Mouse (Mus musculus): ENCODE data around the gene Copb1. TPM values are rescaled to one million over a fixed set of nuclear protein-coding genes. Genes with fewer than 3 reads are reported as not detected.

Copb1 gene
- total and polyA plus RNA-seq, 3 experiments: 50.1 to 405 (median 61.3) TPM

DNA sequence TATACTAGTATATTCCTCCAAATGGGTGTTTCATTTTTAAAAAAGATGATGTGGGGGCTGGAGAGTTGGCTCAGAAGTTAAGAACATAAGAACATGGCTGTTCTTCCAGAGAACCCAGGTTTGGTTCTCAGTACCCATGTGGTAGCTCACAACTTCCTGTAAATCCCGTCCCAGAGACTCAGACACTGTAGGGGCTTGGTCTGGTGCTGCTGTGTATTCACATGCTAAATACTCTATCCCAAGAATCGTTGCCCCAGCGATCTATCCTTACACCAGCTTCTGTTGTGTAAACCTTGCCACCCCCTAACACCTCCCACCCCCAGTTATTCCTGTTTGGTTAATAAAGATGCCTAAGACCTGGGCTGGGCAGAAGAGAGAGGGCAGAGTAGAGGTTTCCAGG, 61.9 kb downstream of the Copb1 start:
- Histone ChIP-seq H3K4me1 (ENCODE audit: control insufficient read depth in 1 of 2, insufficient read depth in 2 of 2, low read length in 2 of 2) (no peaks in the 10 kb centered on the region), H3K36me3 (ENCODE audit: control insufficient read depth in 1 of 2, insufficient read depth in 2 of 2, low read length in 2 of 2) (no peaks in the 10 kb centered on the region), H3K9me3 (replicated peaks; ENCODE audit: insufficient read depth, low read length) (no peaks in the 10 kb centered on the region), H3K27ac (ENCODE audit: control insufficient read depth, low read depth, low read length) (no peak overlapping the region), H3K79me2 (ENCODE audit: control insufficient read depth, insufficient read depth, low read length, poor library complexity) (no peaks in the 10 kb centered on the region), H3K27me3 (ENCODE audit: control insufficient read depth in 1 of 2, insufficient read depth in 2 of 2, low read length in 2 of 2) (no peaks in the 10 kb centered on the region; a peak in 2 of 4 replicates), H3K4me3 (ENCODE audit: control insufficient read depth in 1 of 2, insufficient read depth in 1 of 2, low read depth in 2 of 2, low read length in 2 of 2) (no peak overlapping the region), H3K9ac (ENCODE audit: control insufficient read depth, low read depth, low read length, poor library complexity, severe bottlenecking) (no peak overlapping the region)
- DNase-seq (ENCODE audit: low read depth, low spot score): no peak
- TF ChIP-seq USF2 (IDR thresholded peaks at IDR 0.05; ENCODE audit: borderline replicate concordance in 1 of 2, insufficient read depth in 1 of 2, low read depth in 1 of 2, low read length in 2 of 2) (no peak), RCOR1 (IDR thresholded peaks at IDR 0.05; ENCODE audit: low read depth, low read length) (no peak), KAT2A (conservative IDR thresholded peaks at IDR 0.05; ENCODE audit: low read depth, low read length) (no peak), TBP (IDR thresholded peaks at IDR 0.05; ENCODE audit: low read depth, low read length) (no peak), MAX (IDR thresholded peaks at IDR 0.05; ENCODE audit: low read length) (no peak), POLR2AphosphoS2 (IDR thresholded peaks at IDR 0.05; ENCODE audit: low read length) (no peak), TAL1 (IDR thresholded peaks at IDR 0.05; ENCODE audit: low read length) (no peak), MAZ (IDR thresholded peaks at IDR 0.05; ENCODE audit: low read depth, low read length) (no peak), ZC3H11A (IDR thresholded peaks at IDR 0.05; ENCODE audit: low read depth, low read length) (no peak), MEF2A (IDR thresholded peaks at IDR 0.05; ENCODE audit: extremely low read depth, insufficient replicate concordance, low read depth, low read length, poor library complexity, severe bottlenecking) (no peak), SIN3A (IDR thresholded peaks at IDR 0.05; ENCODE audit: low read length) (no peak), MYC (IDR thresholded peaks at IDR 0.05; ENCODE audit: low read depth, low read length) (no peak), ETS1 (IDR thresholded peaks at IDR 0.05; ENCODE audit: low read depth, low read length) (no peak), USF1 (IDR thresholded peaks at IDR 0.05; ENCODE audit: low read depth, low read length) (no peak)

- no peak overlapping the region for H3K4me3 ChIP-seq (ENCODE audit: control insufficient read depth in 1 of 2, insufficient read depth in 1 of 2, low read depth in 2 of 2, low read length in 2 of 2)
- no peak for DNase-seq (ENCODE audit: low read depth, low spot score)
- H3K27ac ChIP-seq (ENCODE audit: control insufficient read depth, low read depth, low read length): no peak overlapping the region
- no peaks in the 10 kb centered on the region for H3K4me1 ChIP-seq (ENCODE audit: control insufficient read depth in 1 of 2, insufficient read depth in 2 of 2, low read length in 2 of 2)
- H3K9me3 ChIP-seq (replicated peaks; ENCODE audit: insufficient read depth, low read length): no peaks in the 10 kb centered on the region
- H3K36me3 ChIP-seq (ENCODE audit: control insufficient read depth in 1 of 2, insufficient read depth in 2 of 2, low read length in 2 of 2): no peaks in the 10 kb centered on the region
- no peak overlapping the region for H3K9ac ChIP-seq (ENCODE audit: control insufficient read depth, low read depth, low read length, poor library complexity, severe bottlenecking)
- no peaks in the 10 kb centered on the region for H3K79me2 ChIP-seq (ENCODE audit: control insufficient read depth, insufficient read depth, low read length, poor library complexity)
- TF ChIP-seq SMC3 (IDR thresholded peaks at IDR 0.05; ENCODE audit: low read depth, low read length) (no peak), MAFK (IDR thresholded peaks at IDR 0.05; ENCODE audit: borderline replicate concordance, low read depth, low read length) (no peak), JUND (IDR thresholded peaks at IDR 0.05; ENCODE audit: low read depth, low read length) (no peak), MXI1 (IDR thresholded peaks at IDR 0.05; ENCODE audit: low read depth, low read length) (no peak), MAX (IDR thresholded peaks at IDR 0.05; ENCODE audit: low read length) (no peak), ZKSCAN1 (IDR thresholded peaks at IDR 0.05; ENCODE audit: low read depth, low read length) (no peak), CHD1 (IDR thresholded peaks at IDR 0.05; ENCODE audit: low read depth, low read length) (no peak), MAZ (IDR thresholded peaks at IDR 0.05; ENCODE audit: low read depth, low read length) (no peak), POLR2AphosphoS5 (IDR thresholded peaks at IDR 0.05; ENCODE audit: borderline replicate concordance, low read depth, low read length) (no peak), NELFE (IDR thresholded peaks at IDR 0.05; ENCODE audit: low read depth, low read length) (no peak)
- peaks cover 3 to 4% of the 10 kb centered on the region in 2 experiments for H3K27me3 ChIP-seq (ENCODE audit: control insufficient read depth in 1 of 2, insufficient read depth in 2 of 2, low read length in 2 of 2)
Observed at GRCm38 (mm10) chr7:114183416-114183815, 71.1 kb downstream of the Copb1 start.
